Mouse (Mus musculus): Measurements from ENCODE around the gene Pprc1.

The Pprc1 gene

GRCm38 (mm10) chr19:46033911-46034310 is 10.8 kb upstream of the Pprc1 start:
- DNase-seq (ENCODE audit: low spot score): no peak

- no peak for DNase-seq (ENCODE audit: low spot score)
Observed at GRCm38 (mm10) chr19:46035971-46036370, 8.7 kb upstream of the Pprc1 start.

GRCm38 (mm10) chr19:46036477-46037242 is 8.0 kb upstream of the Pprc1 start:
- DNase-seq (ENCODE audit: low spot score): no peak

- peak; percentile 48 for DNase-seq (ENCODE audit: low spot score)
Observed at GRCm38 (mm10) chr19:46037243-46037924, 7.3 kb upstream of the Pprc1 start.

- peak; percentile 58 for DNase-seq (ENCODE audit: low spot score)
Observed at GRCm38 (mm10) chr19:46037925-46038850, 6.5 kb upstream of the Pprc1 start.

- no peak for DNase-seq (ENCODE audit: low spot score)
Observed at GRCm38 (mm10) chr19:46038851-46039260, 5.8 kb upstream of the Pprc1 start.

- DNase-seq (ENCODE audit: low spot score): peak; percentile 91
Observed at GRCm38 (mm10) chr19:46039478-46039877, 5.2 kb upstream of the Pprc1 start.

GRCm38 (mm10) chr19:46040149-46040902 is 4.4 kb upstream of the Pprc1 start:
- no peak for DNase-seq (ENCODE audit: low spot score)

- DNase-seq (ENCODE audit: low spot score): no peak
Observed at GRCm38 (mm10) chr19:46041299-46041932, 3.3 kb upstream of the Pprc1 start.

GRCm38 (mm10) chr19:46041933-46042475 is 2.7 kb upstream of the Pprc1 start:
- peak; percentile 90 for DNase-seq (ENCODE audit: low spot score)

- no peak for DNase-seq (ENCODE audit: low spot score)
Observed at GRCm38 (mm10) chr19:46042476-46043011, 2.1 kb upstream of the Pprc1 start.

- DNase-seq (ENCODE audit: low spot score): peak; percentile 68
Observed at GRCm38 (mm10) chr19:46043380-46043779, 1.3 kb upstream of the Pprc1 start.

GRCm38 (mm10) chr19:46044993-46045695 is 458 bp downstream of the Pprc1 start, which contains the start of gene Ldb1:
Gene Ldb1 (minus strand): TSS chr19:46045214.
- peak; percentile 85 for DNase-seq (ENCODE audit: low spot score)

- peak; percentile 62 for DNase-seq (ENCODE audit: low spot score)
Observed at GRCm38 (mm10) chr19:46045696-46046311, 1.1 kb downstream of the Pprc1 start.

GRCm38 (mm10) chr19:46046621-46047025 is 1.9 kb downstream of the Pprc1 start:
- no peak for DNase-seq (ENCODE audit: low spot score)

- DNase-seq (ENCODE audit: low spot score): no peak
Observed at GRCm38 (mm10) chr19:46047426-46047825, 2.7 kb downstream of the Pprc1 start.

- DNase-seq (ENCODE audit: low spot score): no peak
Observed at GRCm38 (mm10) chr19:46049129-46049528, 4.4 kb downstream of the Pprc1 start.

- DNase-seq (ENCODE audit: low spot score): no peak
Observed at GRCm38 (mm10) chr19:46050462-46050861, 5.8 kb downstream of the Pprc1 start.

- peak; percentile 54 for DNase-seq (ENCODE audit: low spot score)
Observed at GRCm38 (mm10) chr19:46055752-46056387, 11.2 kb downstream of the Pprc1 start.
